Mouse (Mus musculus) stomach, postnatal 0 days (tissue): ENCODE measurements around the gene Ap1s3.
"Not testable (repeated sequence)": the region's sequence is repeated elsewhere in the genome, so short reads cannot be mapped to it uniquely, and the experiment has no call there.

Experiments
- CTCF ChIP-seq: IDR thresholded peaks from 2 replicates; pipeline ENCODE4 v1.5.1; 2016; ENCODE audit warnings: antibody characterized with exemption, low read depth, mild to moderate bottlenecking, moderate library complexity
- EP300 ChIP-seq: optimal IDR thresholded peaks from 2 replicates; pipeline ENCODE3; 2016; ENCODE audit warnings: antibody characterized with exemption

GRCm38 (mm10) chr1:79608856-79609255 is 62.9 kb downstream of the Ap1s3 start:
- not testable (repeated sequence) for TF ChIP-seq CTCF, EP300
